Mouse (Mus musculus): ENCODE measurements around the gene Fanca. TPM values are rescaled to one million over a fixed set of nuclear protein-coding genes. Genes with fewer than 3 reads are reported as not detected.
"Not testable (repeated sequence)": the region's sequence is repeated elsewhere in the genome, so short reads cannot be mapped to it uniquely, and the experiment has no call there.

Fanca gene
- polyA plus RNA-seq, 2 experiments = 17.3 to 22.8 TPM

- TF ChIP-seq CTCF (IDR thresholded peaks at IDR 0.05; ENCODE audit: low read depth) = no peak
- no peak for TF ChIP-seq EP300 (IDR thresholded peaks at IDR 0.05; ENCODE audit: low read depth)
- Histone ChIP-seq H3K9ac (replicated peaks) (no peak overlapping the region), H3K4me3 (ENCODE audit: insufficient read depth in 1 of 2, low read depth in 2 of 2, low read length in 2 of 2) (no peak overlapping the region), H3K4me1 (replicated peaks; ENCODE audit: control insufficient read depth in 2 of 2, insufficient read depth in 2 of 2, low read length in 1 of 2) (no peaks in the 10 kb centered on the region), H3K4me2 (ENCODE audit: low read depth) (no peak overlapping the region), H3K36me3 (replicated peaks; ENCODE audit: control insufficient read depth, insufficient read depth, low read depth) (no peaks in the 10 kb centered on the region; the same call in 1 of the 2 replicates), H3K9me3 (ENCODE audit: control insufficient read depth, low read length) (no peaks in the 10 kb centered on the region), H3K27ac (no peak overlapping the region), H3K27me3 (ENCODE audit: control insufficient read depth, insufficient read depth, low read length) (no peaks in the 10 kb centered on the region)
- ATAC-seq (ENCODE audit: insufficient read depth) = no peak
- no peak for DNase-seq (ENCODE audit: low read depth in 3 of 3, low spot score in 3 of 3)
- 90% methylated on average over 17 of the region's 17 CpGs for WGBS (ENCODE audit: insufficient replicate concordance)
These were observed 31.0 kb downstream of the Fanca start for GRCm38 (mm10) chr8:123287362-123287761.

- no peak overlapping the region for H3K27ac ChIP-seq
These were observed 33.9 kb downstream of the Fanca start for GRCm38 (mm10) chr8:123284493-123284892.

GRCm38 (mm10) chr8:123283991-123284390 lies 34.4 kb downstream of the Fanca start:
- no peak for DNase-seq (ENCODE audit: low read depth in 3 of 3, low spot score in 3 of 3)
- Histone ChIP-seq H3K27me3 (ENCODE audit: control insufficient read depth, insufficient read depth, low read length) (no peaks in the 10 kb centered on the region), H3K36me3 (replicated peaks; ENCODE audit: control insufficient read depth, insufficient read depth, low read depth) (peaks cover 2% of the 10 kb centered on the region), H3K27ac (no peak overlapping the region), H3K4me3 (ENCODE audit: insufficient read depth in 1 of 2, low read depth in 2 of 2, low read length in 2 of 2) (no peak overlapping the region), H3K9me3 (ENCODE audit: control insufficient read depth, low read length) (no peaks in the 10 kb centered on the region), H3K9ac (replicated peaks) (no peak overlapping the region), H3K4me2 (ENCODE audit: low read depth) (no peak overlapping the region), H3K4me1 (replicated peaks; ENCODE audit: control insufficient read depth in 2 of 2, insufficient read depth in 2 of 2, low read length in 1 of 2) (no peaks in the 10 kb centered on the region)
- TF ChIP-seq CTCF (IDR thresholded peaks at IDR 0.05; ENCODE audit: low read depth) = no peak
- TF ChIP-seq EP300 (IDR thresholded peaks at IDR 0.05; ENCODE audit: low read depth) = no peak
- ATAC-seq (ENCODE audit: insufficient read depth) = no peak
- WGBS (ENCODE audit: insufficient replicate concordance) = 76% methylated on average over 7 of the region's 7 CpGs

More at GRCm38 (mm10) chr8:123284493-123284892, 33.9 kb downstream of the Fanca start:
- H3K4me2 ChIP-seq (ENCODE audit: low read depth) = no peak overlapping the region
- H3K4me3 ChIP-seq (ENCODE audit: insufficient read depth in 1 of 2, low read depth in 2 of 2, low read length in 2 of 2) = no peak overlapping the region
- no peak for DNase-seq (ENCODE audit: low read depth in 3 of 3, low spot score in 3 of 3)
- H3K9ac ChIP-seq (replicated peaks) = no peak overlapping the region
- peaks cover 2% of the 10 kb centered on the region for H3K36me3 ChIP-seq (replicated peaks; ENCODE audit: control insufficient read depth, insufficient read depth, low read depth)
- ATAC-seq (ENCODE audit: insufficient read depth) = no peak
- 80% methylated on average over 5 of the region's 5 CpGs for WGBS (ENCODE audit: insufficient replicate concordance)
- H3K9me3 ChIP-seq (ENCODE audit: control insufficient read depth, low read length) = no peaks in the 10 kb centered on the region
- no peaks in the 10 kb centered on the region for H3K27me3 ChIP-seq (ENCODE audit: control insufficient read depth, insufficient read depth, low read length)
- H3K4me1 ChIP-seq (replicated peaks; ENCODE audit: control insufficient read depth in 2 of 2, insufficient read depth in 2 of 2, low read length in 1 of 2) = no peaks in the 10 kb centered on the region
- TF ChIP-seq CTCF (IDR thresholded peaks at IDR 0.05; ENCODE audit: low read depth) (no peak), EP300 (IDR thresholded peaks at IDR 0.05; ENCODE audit: low read depth) (no peak)

GRCm38 (mm10) chr8:123282994-123283393 lies 35.4 kb downstream of the Fanca start:
- not testable (repeated sequence) for H3K4me3 ChIP-seq (ENCODE audit: insufficient read depth in 1 of 2, low read depth in 2 of 2, low read length in 2 of 2); H3K9me3 ChIP-seq (ENCODE audit: control insufficient read depth, low read length); H3K4me1 ChIP-seq (replicated peaks; ENCODE audit: control insufficient read depth in 2 of 2, insufficient read depth in 2 of 2, low read length in 1 of 2); ATAC-seq (ENCODE audit: insufficient read depth); DNase-seq (ENCODE audit: low read depth in 3 of 3, low spot score in 3 of 3); H3K4me2 ChIP-seq (ENCODE audit: low read depth); H3K9ac ChIP-seq (replicated peaks); H3K27ac ChIP-seq; H3K27me3 ChIP-seq (ENCODE audit: control insufficient read depth, insufficient read depth, low read length); H3K36me3 ChIP-seq (replicated peaks; ENCODE audit: control insufficient read depth, insufficient read depth, low read depth)
- WGBS (ENCODE audit: insufficient replicate concordance) = 80% methylated on average over 5 of the region's 6 CpGs

GRCm38 (mm10) chr8:123280302-123281094 lies 37.9 kb downstream of the Fanca start:
- TF ChIP-seq CTCF (IDR thresholded peaks at IDR 0.05; ENCODE audit: low read depth) = no peak
- TF ChIP-seq EP300 (IDR thresholded peaks at IDR 0.05; ENCODE audit: low read depth) = no peak
- Histone ChIP-seq H3K9ac (replicated peaks) (no peak overlapping the region), H3K9me3 (ENCODE audit: control insufficient read depth, low read length) (no peaks in the 10 kb centered on the region), H3K27ac (no peak overlapping the region), H3K4me3 (ENCODE audit: insufficient read depth in 1 of 2, low read depth in 2 of 2, low read length in 2 of 2) (no peak overlapping the region), H3K36me3 (replicated peaks; ENCODE audit: control insufficient read depth, insufficient read depth, low read depth) (peaks cover 2% of the 10 kb centered on the region), H3K4me2 (ENCODE audit: low read depth) (no peak overlapping the region), H3K4me1 (replicated peaks; ENCODE audit: control insufficient read depth in 2 of 2, insufficient read depth in 2 of 2, low read length in 1 of 2) (no peaks in the 10 kb centered on the region), H3K27me3 (ENCODE audit: control insufficient read depth, insufficient read depth, low read length) (no peaks in the 10 kb centered on the region)
- ATAC-seq (ENCODE audit: insufficient read depth) (no peak), DNase-seq (ENCODE audit: low read depth in 3 of 3, low spot score in 3 of 3) (peak in 2 of 3 experiments; percentile 6 to 7)
- WGBS (ENCODE audit: insufficient replicate concordance) = 75% methylated on average over 13 of the region's 13 CpGs

Data from liver, embryonic 14.5 days (tissue).